Mouse (Mus musculus): ENCODE data around the gene Perp. TPM values are rescaled to one million over a fixed set of nuclear protein-coding genes. Genes with fewer than 3 reads are reported as not detected.

The Perp gene
- total RNA-seq, 2 experiments from 2014 or later: 4.8 to 5.4 TPM

Other genes with a start within 250 kb of the Perp start
- gene Arfgef3, start 101.1 kb upstream of the Perp start, total RNA-seq (2021): 100 to 1,000 TPM; 104 to 116 TPM
- not detected for gene Gm4922, start 58.2 kb upstream of the Perp start, total RNA-seq (2021)
- gene Tnfaip3, start 170.6 kb downstream of the Perp start, total RNA-seq (2021): 1 to 10 TPM; 3.4 to 4.1 TPM

Data from left cerebral cortex, postnatal 14 days (tissue).